Mouse (Mus musculus) spleen, adult 18-20 months (tissue): ENCODE measurements around the gene Mrpl54.
A peak's percentile ranks its signal among the peaks of the same experiment; 100 is the strongest.

Source experiments
- DNase-seq, 2 experiments: peaks; one replicate each; pipeline ENCODE4 v3.0.0; 2022; ENCODE audit warnings: mixed read lengths in 2 of 2

Mrpl54 gene

GRCm38 (mm10) chr10:81259225-81259884 is 7.4 kb downstream of the Mrpl54 start:
- no peak for DNase-seq

GRCm38 (mm10) chr10:81257158-81258039 is 9.3 kb downstream of the Mrpl54 start:
- DNase-seq = peak; percentile 28 to 51

- no peak for DNase-seq
Observed at GRCm38 (mm10) chr10:81254886-81255285, 11.8 kb downstream of the Mrpl54 start.

- DNase-seq = peak; percentile 56 to 58
Observed at GRCm38 (mm10) chr10:81252424-81253419, 14.0 kb downstream of the Mrpl54 start, which contains the start of gene Matk. Matk (plus strand) TSS chr10:81252935.

- no peak for DNase-seq
Observed at GRCm38 (mm10) chr10:81249442-81249841, 17.3 kb downstream of the Mrpl54 start.

- no peak for DNase-seq
Observed at GRCm38 (mm10) chr10:81247804-81248203, 18.9 kb downstream of the Mrpl54 start.

GRCm38 (mm10) chr10:81245166-81245565 is 21.6 kb downstream of the Mrpl54 start:
- DNase-seq = no peak

GRCm38 (mm10) chr10:81244595-81244994 is 22.1 kb downstream of the Mrpl54 start:
- DNase-seq = peak; percentile 66 to 87

GRCm38 (mm10) chr10:81244146-81244545 is 22.6 kb downstream of the Mrpl54 start:
- DNase-seq = no peak

GRCm38 (mm10) chr10:81242021-81242420 is 24.7 kb downstream of the Mrpl54 start:
- no peak for DNase-seq

- DNase-seq = peak in 1 of 2 experiments; percentile 54
Observed at GRCm38 (mm10) chr10:81240876-81241275, 25.9 kb downstream of the Mrpl54 start.

- no peak for DNase-seq
Observed at GRCm38 (mm10) chr10:81238618-81239017, 28.1 kb downstream of the Mrpl54 start.

GRCm38 (mm10) chr10:81236471-81237268 is 30.1 kb downstream of the Mrpl54 start:
- DNase-seq = no peak

- no peak for DNase-seq
Observed at GRCm38 (mm10) chr10:81234206-81234605, 32.5 kb downstream of the Mrpl54 start.

- DNase-seq = no peak
Observed at GRCm38 (mm10) chr10:81233226-81233585, 33.5 kb downstream of the Mrpl54 start.

- peak; percentile 88 to 94 for DNase-seq
Observed at GRCm38 (mm10) chr10:81232580-81233225, 34.0 kb downstream of the Mrpl54 start, which contains the start of gene Zfr2. Zfr2 (plus strand) TSS chr10:81233155.

- no peak for DNase-seq
Observed at GRCm38 (mm10) chr10:81231436-81231835, 35.3 kb downstream of the Mrpl54 start.

GRCm38 (mm10) chr10:81230438-81231332 is 36.0 kb downstream of the Mrpl54 start, which contains the start of gene Atcay:
Atcay (minus strand) TSS chr10:81230833.
- no peak for DNase-seq

- no peak for DNase-seq
Observed at GRCm38 (mm10) chr10:81229735-81230437, 36.8 kb downstream of the Mrpl54 start.
